Mouse (Mus musculus) CH12.LX (cell line): ENCODE measurements around the gene Tada2a. TPM values are rescaled to one million over a fixed set of nuclear protein-coding genes. Genes with fewer than 3 reads are reported as not detected.

Experiments
- DNase-seq: peaks from one replicate; pipeline ENCODE4 v3.0.0-alpha.2; 2013; ENCODE audit errors: extremely low read depth
- H3K27ac ChIP-seq: 2 replicates; pipeline ENCODE4 v1.5.1; 2012; ENCODE audit warnings: low read depth, mild to moderate bottlenecking, control low read depth, moderate library complexity; ENCODE audit not compliant: insufficient read depth
- H3K27me3 ChIP-seq: replicated peaks from 2 replicates; pipeline ENCODE3; 2012; ENCODE audit warnings: inconsistent platforms
- H3K36me3 ChIP-seq, 2 experiments: replicated peaks in 1 of 2; 2 replicates each; pipeline versions ENCODE3 to v1.6.1; 2012; ENCODE audit warnings: inconsistent platforms in 1 of 2, low read length in 1 of 2, mild to moderate bottlenecking in 1 of 2, mixed read lengths in 1 of 2, moderate library complexity in 1 of 2; ENCODE audit not compliant: control insufficient read depth in 1 of 2, insufficient read depth in 1 of 2
- H3K4me1 ChIP-seq, 2 experiments: 2 replicates each; pipeline ENCODE4 v1.6.1; 2012; ENCODE audit warnings: inconsistent platforms in 1 of 2, moderate library complexity in 1 of 2; ENCODE audit not compliant: insufficient read depth in 2 of 2, control insufficient read depth in 1 of 2
- H3K4me2 ChIP-seq: 2 replicates; pipeline ENCODE4 v1.6.1; 2012; ENCODE audit warnings: low read depth, mild to moderate bottlenecking, control low read depth; ENCODE audit not compliant: poor library complexity, insufficient read depth, severe bottlenecking
- H3K4me3 ChIP-seq, 3 experiments: fragments of 150-350 bp in 1 of 3; sonication (generic) in 1 of 3; replicated peaks in 1 of 3; 2 replicates each; pipeline versions ENCODE3 to v1.5.1; 2011 to 2012; ENCODE audit warnings: low read depth in 2 of 3, low read length in 2 of 3, mild to moderate bottlenecking in 2 of 3, moderate library complexity in 2 of 3, control low read depth in 1 of 3, improper control_type of control experiment in 1 of 3, inconsistent platforms in 1 of 3, mixed read lengths in 1 of 3; ENCODE audit not compliant: poor library complexity in 1 of 3
- H3K79me2 ChIP-seq: replicated peaks from 2 replicates; pipeline ENCODE4 v1.6.1; 2012; ENCODE audit warnings: mild to moderate bottlenecking, moderate library complexity; ENCODE audit not compliant: control insufficient read depth, poor library complexity, insufficient read depth, severe bottlenecking; ENCODE audit errors: extremely low read depth
- H3K9ac ChIP-seq: 2 replicates; pipeline ENCODE4 v1.6.1; 2012; ENCODE audit warnings: low read depth, mild to moderate bottlenecking, control low read depth, moderate library complexity; ENCODE audit not compliant: insufficient read depth
- H3K9me3 ChIP-seq: replicated peaks from 2 replicates; pipeline ENCODE3; 2012; ENCODE audit warnings: low read length, inconsistent platforms, mixed read lengths
- BHLHE40 ChIP-seq: IDR thresholded peaks from 2 replicates; pipeline ENCODE4 v1.6.1; 2011; ENCODE audit warnings: mild to moderate bottlenecking, low read depth, low read length, improper control_type of control experiment
- CHD1 ChIP-seq: IDR thresholded peaks from 2 replicates; pipeline ENCODE4 v1.6.1; 2012; ENCODE audit warnings: low read depth, low read length, improper control_type of control experiment, inconsistent platforms
- CHD2 ChIP-seq: IDR thresholded peaks from 2 replicates; pipeline ENCODE4 v1.6.1; 2011; ENCODE audit warnings: low read length, improper control_type of control experiment
- CTCF ChIP-seq, 2 experiments: IDR thresholded peaks in 1 of 2; conservative IDR thresholded peaks in 1 of 2; 2 replicates each; pipeline ENCODE4 v1.5.1; 2011 to 2012; ENCODE audit warnings: low read depth in 2 of 2, low read length in 2 of 2, improper control_type of control experiment in 1 of 2, inconsistent platforms in 1 of 2, mild to moderate bottlenecking in 1 of 2, moderate library complexity in 1 of 2
- E2F4 ChIP-seq: IDR thresholded peaks from 2 replicates; pipeline ENCODE4 v1.6.1; 2011; ENCODE audit warnings: low read depth, low read length, improper control_type of control experiment; ENCODE audit not compliant: insufficient replicate concordance
- ELF1 ChIP-seq: IDR thresholded peaks from 2 replicates; pipeline ENCODE4 v1.6.1; 2014; ENCODE audit warnings: low read depth, mild to moderate bottlenecking, inconsistent platforms, low read length, improper control_type of control experiment
- EP300 ChIP-seq: IDR thresholded peaks from 2 replicates; pipeline ENCODE4 v1.6.1; 2011; ENCODE audit warnings: low read length, improper control_type of control experiment
- ETS1 ChIP-seq: conservative IDR thresholded peaks from 2 replicates; pipeline ENCODE4 v1.6.1; 2012; ENCODE audit warnings: low read depth, mild to moderate bottlenecking, inconsistent platforms, low read length, improper control_type of control experiment, moderate library complexity
- GABPA ChIP-seq: IDR thresholded peaks from 2 replicates; pipeline ENCODE4 v1.6.1; 2012; ENCODE audit warnings: low read depth, low read length, improper control_type of control experiment, inconsistent platforms; ENCODE audit not compliant: insufficient replicate concordance
- HCFC1 ChIP-seq: IDR thresholded peaks from 2 replicates; pipeline ENCODE4 v1.6.1; 2012; ENCODE audit warnings: low read depth, mild to moderate bottlenecking, inconsistent platforms, low read length, improper control_type of control experiment
- IRF4 ChIP-seq: IDR thresholded peaks from 2 replicates; pipeline ENCODE4 v1.6.1; 2014; ENCODE audit warnings: low read depth, mild to moderate bottlenecking, inconsistent platforms, low read length, improper control_type of control experiment
- JUND ChIP-seq: conservative IDR thresholded peaks from 2 replicates; pipeline ENCODE4 v1.6.1; 2011; ENCODE audit warnings: low read depth, low read length, improper control_type of control experiment
- MAFK ChIP-seq: IDR thresholded peaks from 2 replicates; pipeline ENCODE4 v1.6.1; 2011; ENCODE audit warnings: low read length, improper control_type of control experiment; ENCODE audit not compliant: insufficient replicate concordance
- MAX ChIP-seq: IDR thresholded peaks from 2 replicates; pipeline ENCODE4 v1.6.1; 2011; ENCODE audit warnings: low read length, improper control_type of control experiment
- MAZ ChIP-seq: IDR thresholded peaks from 2 replicates; pipeline ENCODE4 v1.6.1; 2012; ENCODE audit warnings: low read depth, mild to moderate bottlenecking, inconsistent platforms, low read length, improper control_type of control experiment, moderate library complexity
- MEF2A ChIP-seq: IDR thresholded peaks from 2 replicates; pipeline ENCODE4 v1.6.1; 2014; ENCODE audit warnings: low read depth, mild to moderate bottlenecking, inconsistent platforms, low read length, improper control_type of control experiment, borderline replicate concordance
- MXI1 ChIP-seq: IDR thresholded peaks from 2 replicates; pipeline ENCODE4 v1.6.1; 2011; ENCODE audit warnings: mild to moderate bottlenecking, low read depth, low read length, improper control_type of control experiment
- MYC ChIP-seq: IDR thresholded peaks from 2 replicates; pipeline ENCODE4 v1.6.1; 2011; ENCODE audit warnings: low read depth, mild to moderate bottlenecking, improper control_type of control experiment, low read length
- NRF1 ChIP-seq: IDR thresholded peaks from 2 replicates; pipeline ENCODE4 v1.6.1; 2014; ENCODE audit warnings: low read depth, mild to moderate bottlenecking, inconsistent platforms, low read length, improper control_type of control experiment, moderate library complexity
- POLR2A ChIP-seq: IDR thresholded peaks from 2 replicates; pipeline ENCODE4 v1.6.1; 2011; ENCODE audit warnings: low read depth, mild to moderate bottlenecking, improper control_type of control experiment, low read length
- RAD21 ChIP-seq: IDR thresholded peaks from 2 replicates; pipeline ENCODE4 v1.6.1; 2011; ENCODE audit warnings: low read depth, mild to moderate bottlenecking, low read length, improper control_type of control experiment, moderate library complexity
- SIN3A ChIP-seq: IDR thresholded peaks from 2 replicates; pipeline ENCODE4 v1.6.1; 2012; ENCODE audit warnings: low read length, improper control_type of control experiment, inconsistent platforms
- SMC3 ChIP-seq: IDR thresholded peaks from 2 replicates; pipeline ENCODE4 v1.6.1; 2011; ENCODE audit warnings: low read depth, low read length, improper control_type of control experiment
- TCF12 ChIP-seq: IDR thresholded peaks from 2 replicates; pipeline ENCODE4 v1.6.1; 2014; ENCODE audit warnings: low read depth, mild to moderate bottlenecking, inconsistent platforms, low read length, improper control_type of control experiment
- USF1 ChIP-seq: IDR thresholded peaks from 2 replicates; pipeline ENCODE4 v1.6.1; 2014; ENCODE audit warnings: low read depth, mild to moderate bottlenecking, inconsistent platforms, low read length, improper control_type of control experiment
- ZNF384 ChIP-seq: IDR thresholded peaks from 2 replicates; pipeline ENCODE4 v1.6.1; 2012; ENCODE audit warnings: low read depth, low read length, improper control_type of control experiment, inconsistent platforms
- dilution Hi-C: fragments of 300-500 bp; cut with MboI; formaldehyde crosslinking; loops from 2 replicates; pipeline ENCODE4 v1.14.3; 2020; ENCODE audit warnings: low sequenced_read_pairs; ENCODE audit not compliant: extremely low pct_unique_long_range_greater_than_20kb, extremely low pct_ligation_motif_present
- in situ Hi-C: fragments of 300-500 bp; cut with MboI; formaldehyde crosslinking; loops from 3 replicates; pipeline ENCODE4 v1.14.3; 2019; ENCODE audit warnings: low sequenced_read_pairs, low pct_ligation_motif_present, low pct_unique_long_range_greater_than_20kb, mixed read lengths
- polyA plus RNA-seq: library from polyadenylated mRNA; unstranded; fragments of >175 nt; gene quantifications from 2 replicates; pipeline ENCODE4 v1.2.1, GENCODE M21; 2012; ENCODE audit warnings: low read depth; ENCODE audit not compliant: insufficient read length
- total RNA-seq, 2 experiments: library from RNA; depleted of rRNA; stranded (reverse); fragments of 300-350 nt in 1 of 2; fragments of >200 nt in 1 of 2; gene quantifications; 2 replicates each; pipeline ENCODE4 v1.2.3; 2012 to 2014

Gene Tada2a
- total and polyA plus RNA-seq, 3 experiments = 34.1 to 66.1 (median 37.5) TPM

DNA sequence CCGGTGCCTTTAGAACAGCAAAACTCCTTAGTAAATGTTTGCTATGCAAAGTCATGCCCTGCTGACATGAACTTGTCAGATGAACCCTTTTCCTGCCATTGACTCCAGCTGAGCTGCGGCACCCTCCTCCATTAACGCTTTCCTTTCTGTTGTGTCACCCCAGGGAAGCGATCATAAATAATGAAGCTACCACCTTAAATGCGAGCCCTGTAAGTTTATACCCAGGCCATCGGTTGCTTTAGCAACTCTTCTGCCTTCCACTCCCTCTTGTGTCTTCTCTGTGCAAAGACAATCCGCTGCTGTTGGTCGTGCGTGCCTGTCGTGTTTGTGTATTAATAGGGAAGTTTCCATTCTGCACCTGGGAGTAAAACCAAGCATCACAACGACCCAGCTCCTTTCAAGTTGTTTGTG, 63.3 kb downstream of the Tada2a start:
- Histone ChIP-seq H3K36me3 (peaks cover 7 to 9% of the 10 kb centered on the region in 2 experiments), H3K79me2 (peaks cover 52% of the 10 kb centered on the region), H3K27me3 (no peaks in the 10 kb centered on the region), H3K9ac (peak overlapping the region; percentile 79), H3K4me1 (peaks cover 15 to 74% of the 10 kb centered on the region in 2 experiments), H3K4me3 (peak overlapping the region; percentile 64 to 76 (median 75)), H3K27ac (peak overlapping the region; percentile 90), H3K4me2 (peak overlapping the region; percentile 91), H3K9me3 (no peaks in the 10 kb centered on the region)
- dilution Hi-C loops (no loop called here), in situ Hi-C loops (no loop called here)
- TF ChIP-seq ZNF384 (no peak), ETS1 (peak; percentile 82), TCF12 (peak; percentile 83), E2F4 (no peak), MEF2A (peak; percentile 82), RAD21 (peak; percentile 63), CTCF (conservative IDR thresholded peaks at IDR 0.05 in 1 of 2, IDR thresholded peaks at IDR 0.05 in 1 of 2; ENCODE audit: low read depth in 2 of 2, low read length in 2 of 2) (peak in 1 of 2 experiments; percentile 73; a peak in 2 of 4 replicates), IRF4 (peak; percentile 62; the same call in 1 of the 2 replicates), POLR2A (no peak), MYC (peak; percentile 66; the same call in 1 of the 2 replicates), SMC3 (peak; percentile 74), MAX (peak; percentile 61), HCFC1 (no peak), NRF1 (no peak), MXI1 (peak; percentile 93), SIN3A (peak; percentile 89), MAFK (0 out of 2 replicates have a peak, but pooled peaks have one; percentile 4), GABPA (no peak), BHLHE40 (peak; percentile 86), CHD2 (0 out of 2 replicates have a peak, but pooled peaks have one; percentile 10), CHD1 (peak; percentile 6; the same call in 1 of the 2 replicates), MAZ (no peak), USF1 (no peak), ELF1 (0 out of 2 replicates have a peak, but pooled peaks have one; percentile 19), EP300 (peak; percentile 78), JUND (peak; percentile 39; the same call in 1 of the 2 replicates)
- DNase-seq = peak; percentile 91
